Mouse (Mus musculus) hindbrain, embryonic 10.5 days (tissue): ENCODE results near the gene Gm10959. TPM values are rescaled to one million over a fixed set of nuclear protein-coding genes. Genes with fewer than 3 reads are reported as not detected.
"Not testable (repeated sequence)": the region's sequence is repeated elsewhere in the genome, so short reads cannot be mapped to it uniquely, and the experiment has no call there.

ENCODE experiments used
- DNase-seq: peaks from one replicate; pipeline ENCODE4 v3.0.0-alpha.2; 2017; ENCODE audit warnings: low spot score
- H3K27ac ChIP-seq: fragments of 300-500 bp; sonication (generic); 2 replicates; pipeline ENCODE4 v1.5.1; 2016; ENCODE audit warnings: mild to moderate bottlenecking, moderate library complexity
- H3K27me3 ChIP-seq: fragments of 300-500 bp; sonication (generic); 2 replicates; pipeline ENCODE4 v1.6.1; 2016; ENCODE audit warnings: mild to moderate bottlenecking; ENCODE audit not compliant: poor library complexity, insufficient read depth, severe bottlenecking
- H3K36me3 ChIP-seq: fragments of 300-500 bp; sonication (generic); 2 replicates; pipeline ENCODE4 v1.6.1; 2016; ENCODE audit warnings: mild to moderate bottlenecking, moderate library complexity
- H3K4me1 ChIP-seq: fragments of 300-500 bp; sonication (generic); replicated peaks from 2 replicates; pipeline ENCODE4 v1.6.1; 2016; ENCODE audit warnings: mild to moderate bottlenecking
- H3K4me3 ChIP-seq: fragments of 300-500 bp; sonication (generic); 2 replicates; pipeline ENCODE4 v1.5.1; 2016; ENCODE audit warnings: mild to moderate bottlenecking, moderate library complexity
- H3K9me3 ChIP-seq: fragments of 300-500 bp; sonication (generic); 2 replicates; pipeline ENCODE4 v1.6.1; 2016; ENCODE audit warnings: mild to moderate bottlenecking, moderate library complexity
- WGBS: fragments of 180-500 bp; shearing (Covaris S2); methylation state at CpG from one replicate; pipeline ENCODE4 v1.1.7; 2016; 5-methylcytosine and 5-hydroxymethylcytosine counted together
- polyA plus RNA-seq: library from polyadenylated mRNA; unstranded; fragments of >200 nt; fragmentation: Nextera tagmentation; extraction: Ambion mirVana; gene quantifications from 2 replicates; pipeline ENCODE4 v1.2.1, GENCODE M21; 2016

Gm10959 gene
- polyA plus RNA-seq = not detected in 2 replicates

DNA sequence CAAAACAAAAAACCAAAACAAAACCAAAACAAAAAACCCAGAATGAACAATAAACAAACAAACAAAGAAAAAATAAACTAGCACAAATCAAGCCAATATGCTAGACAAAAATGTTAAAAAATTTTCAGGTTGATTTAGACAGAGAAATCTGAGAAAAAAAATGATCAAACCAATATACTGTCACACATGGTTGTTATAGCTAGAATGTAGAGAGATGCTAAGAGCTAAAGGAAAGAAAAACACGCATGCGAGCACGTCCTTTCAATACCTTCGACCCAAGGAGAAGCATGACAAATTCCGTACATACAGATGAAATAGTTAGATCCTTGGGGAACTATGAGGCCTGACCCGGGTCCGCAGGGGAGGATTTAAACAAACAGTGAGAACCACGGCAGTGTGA is at the start of gene Gm10959:
TSS of gene Gm10959 (minus strand) at position 101 of the 400 bp plus-strand sequence.
- Histone ChIP-seq H3K4me3 (no peak within 1 kb of the TSS), H3K27me3 (no peaks in the 10 kb centered on the region), H3K36me3 (no peaks in the 10 kb centered on the region), H3K27ac (no peak within 1 kb of the TSS), H3K4me1 (peaks cover 6% of the 10 kb centered on the region; the same call in 1 of the 2 replicates), H3K9me3 (no peaks in the 10 kb centered on the region)
- WGBS = 75% methylated on average over 8 of the region's 8 CpGs
- DNase-seq = no peak

DNA sequence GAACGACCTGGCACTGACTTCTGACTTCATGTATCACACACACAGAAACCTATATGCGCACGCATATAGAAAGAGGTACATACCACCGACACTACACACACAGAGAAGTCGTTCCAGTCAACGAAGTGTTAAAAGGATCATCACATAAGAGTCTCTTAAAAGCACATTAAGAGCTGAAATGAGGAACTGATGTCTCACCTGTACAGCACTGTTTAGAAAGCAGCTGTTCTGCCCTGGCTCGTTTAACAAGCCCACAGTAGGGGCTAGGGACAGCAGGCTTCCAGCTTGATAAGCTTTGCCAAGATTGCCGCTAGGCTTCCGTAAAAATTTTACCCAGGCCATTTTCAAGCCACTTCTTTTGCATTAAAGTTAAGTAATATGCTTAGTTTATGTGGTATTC is 49.2 kb upstream of the Gm10959 start:
- no peak overlapping the region for H3K4me3 ChIP-seq
- no peaks in the 10 kb centered on the region for H3K9me3 ChIP-seq
- no peak overlapping the region for H3K27ac ChIP-seq
- 94% methylated on average over 9 of the region's 9 CpGs for WGBS
- DNase-seq = no peak
- no peaks in the 10 kb centered on the region for H3K4me1 ChIP-seq
- H3K36me3 ChIP-seq = peaks cover 7% of the 10 kb centered on the region
- no peaks in the 10 kb centered on the region for H3K27me3 ChIP-seq

DNA sequence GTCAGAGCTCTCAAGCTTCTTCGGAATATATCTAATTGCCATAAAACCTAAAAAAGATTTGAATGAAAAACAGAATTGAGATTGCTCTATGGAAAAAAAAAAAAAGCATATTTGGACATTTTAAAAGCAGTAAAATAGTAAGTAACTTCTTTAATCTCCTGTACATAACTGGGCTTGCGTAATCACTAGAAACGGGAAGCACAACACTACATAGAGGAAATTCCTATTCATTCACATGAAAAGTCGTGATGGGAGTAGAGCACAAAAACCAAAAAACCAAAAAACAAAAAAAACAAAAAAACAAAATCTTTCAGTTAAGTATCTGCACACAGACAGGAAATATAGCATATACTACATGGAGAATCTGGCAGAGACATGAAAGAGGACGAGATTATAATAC is 45.1 kb upstream of the Gm10959 start:
- Histone ChIP-seq H3K4me3 (no peak overlapping the region), H3K36me3 (peaks cover 14% of the 10 kb centered on the region), H3K4me1 (no peaks in the 10 kb centered on the region), H3K9me3 (no peaks in the 10 kb centered on the region), H3K27me3 (no peaks in the 10 kb centered on the region), H3K27ac (no peak overlapping the region)
- no peak for DNase-seq
- WGBS = 90% methylated on average over 5 of the region's 5 CpGs

DNA sequence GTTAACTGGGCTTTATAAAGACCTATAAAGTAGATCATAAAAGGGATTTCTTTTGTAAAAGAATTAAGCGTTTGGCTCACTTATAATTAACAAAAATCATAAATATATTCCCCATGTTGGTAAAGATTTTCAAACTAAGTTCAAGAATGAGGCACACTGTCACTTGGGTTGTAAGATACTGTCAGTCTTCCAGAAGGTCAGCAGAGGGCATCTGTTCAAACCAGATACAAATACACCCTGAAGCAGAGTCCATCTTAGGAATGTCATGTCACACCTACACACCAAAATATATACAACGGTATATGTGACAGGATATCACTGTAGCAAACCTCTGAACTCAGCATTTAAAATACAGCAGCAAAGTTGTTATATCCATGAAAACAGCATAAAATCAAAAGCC is 31.0 kb upstream of the Gm10959 start:
- Histone ChIP-seq H3K9me3 (no peaks in the 10 kb centered on the region), H3K27ac (no peak overlapping the region), H3K4me1 (no peaks in the 10 kb centered on the region), H3K27me3 (no peaks in the 10 kb centered on the region), H3K36me3 (peaks cover 20% of the 10 kb centered on the region), H3K4me3 (no peak overlapping the region)
- DNase-seq = no peak
- 92% methylated on average over 2 of the region's 2 CpGs for WGBS

DNA sequence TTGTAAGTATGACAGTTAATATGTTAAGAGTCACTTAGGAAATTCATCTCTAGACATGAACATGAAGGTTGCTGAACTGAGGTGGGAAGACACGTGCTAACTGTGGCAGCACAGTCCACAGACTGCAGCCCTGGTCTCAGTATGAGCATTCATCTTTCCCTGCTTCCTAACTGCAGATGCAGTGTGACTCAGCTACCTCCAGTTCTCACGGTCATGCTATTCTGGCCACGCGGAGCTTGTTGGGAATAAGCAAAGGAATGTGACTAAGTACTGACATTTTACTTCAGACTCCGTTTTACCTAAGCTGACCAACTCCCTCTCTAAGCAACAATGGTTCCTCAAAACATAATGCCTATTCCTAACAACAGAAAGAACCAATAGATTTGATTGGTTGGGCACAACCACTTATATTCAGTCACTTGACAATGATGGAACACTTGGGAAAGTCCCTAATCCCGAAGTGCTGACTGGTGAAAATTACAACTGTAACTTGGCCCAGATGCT is 24.3 kb upstream of the Gm10959 start:
- H3K27me3 ChIP-seq = no peaks in the 10 kb centered on the region
- H3K9me3 ChIP-seq = no peaks in the 10 kb centered on the region
- H3K4me1 ChIP-seq = no peaks in the 10 kb centered on the region
- 87% methylated on average over 6 of the region's 6 CpGs for WGBS
- no peak for DNase-seq
- no peak overlapping the region for H3K27ac ChIP-seq
- H3K36me3 ChIP-seq = no peaks in the 10 kb centered on the region; the same call in 1 of the 2 replicates
- no peak overlapping the region for H3K4me3 ChIP-seq

DNA sequence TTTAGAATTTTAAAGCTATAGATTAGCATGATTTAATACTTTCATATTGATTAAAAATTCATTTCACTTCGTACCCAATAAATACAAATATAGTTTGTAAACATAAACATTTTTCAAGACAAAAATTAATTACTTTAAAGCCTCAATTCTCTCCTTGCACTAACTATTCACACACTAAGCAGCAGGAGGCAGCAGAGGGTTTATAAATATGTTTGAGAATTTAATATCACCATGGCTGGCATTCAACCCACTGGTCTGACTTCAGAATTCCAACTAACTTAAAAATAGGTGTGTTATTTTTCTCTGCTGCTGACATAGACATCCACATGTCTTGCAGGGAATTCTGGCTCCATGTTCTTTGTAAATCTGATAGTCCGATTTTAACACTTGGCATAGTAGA is 20.1 kb upstream of the Gm10959 start:
- Histone ChIP-seq H3K9me3 (no peaks in the 10 kb centered on the region), H3K27me3 (no peaks in the 10 kb centered on the region), H3K27ac (no peak overlapping the region), H3K36me3 (peaks cover 2% of the 10 kb centered on the region), H3K4me1 (no peaks in the 10 kb centered on the region), H3K4me3 (no peak overlapping the region)
- WGBS = 87% methylated on average over 2 of the region's 2 CpGs
- DNase-seq = no peak

DNA sequence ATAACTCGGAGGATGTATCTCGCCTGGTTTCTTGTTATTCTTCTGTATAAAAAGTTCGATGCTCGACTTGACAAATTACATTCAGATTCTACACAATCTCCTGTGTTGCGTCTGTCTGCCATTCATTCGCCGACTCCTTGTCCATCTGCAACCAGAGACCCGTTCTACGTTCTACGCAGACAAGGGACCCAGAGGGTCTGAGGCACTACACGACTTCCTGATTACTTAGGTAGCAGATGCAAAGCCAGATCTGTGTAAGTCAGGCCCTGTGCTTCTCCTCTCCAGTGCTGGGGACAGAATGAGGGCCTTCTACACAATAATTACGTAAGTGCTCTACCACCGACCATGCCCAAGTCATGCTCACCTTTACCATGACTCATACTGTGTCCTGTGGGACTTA is 18.0 kb upstream of the Gm10959 start:
- H3K4me3 ChIP-seq, H3K27ac ChIP-seq, H3K36me3 ChIP-seq, DNase-seq, H3K9me3 ChIP-seq, H3K4me1 ChIP-seq, H3K27me3 ChIP-seq: not testable (repeated sequence)
- 84% methylated on average over 13 of the region's 13 CpGs for WGBS

DNA sequence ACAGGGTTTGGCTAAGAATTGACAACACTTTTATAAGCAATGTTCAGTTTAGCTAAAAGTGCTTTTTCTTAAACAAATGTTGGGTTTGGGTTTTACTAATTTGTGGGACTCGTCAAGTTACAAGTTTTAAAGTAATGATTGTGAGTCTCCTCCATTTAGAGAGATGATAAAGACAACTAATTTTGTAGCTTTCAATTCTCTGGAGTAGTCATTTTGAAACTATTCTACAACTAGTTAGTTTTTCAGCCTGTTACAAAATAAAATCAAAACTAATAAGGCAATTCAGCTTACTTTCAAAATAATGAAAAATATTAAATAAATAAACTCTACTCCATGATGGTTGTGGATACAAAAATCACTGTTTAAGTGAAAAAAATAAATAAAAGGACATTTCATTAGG is 13.3 kb upstream of the Gm10959 start:
- Histone ChIP-seq H3K27me3 (no peaks in the 10 kb centered on the region), H3K4me1 (no peaks in the 10 kb centered on the region), H3K9me3 (no peaks in the 10 kb centered on the region), H3K27ac (no peak overlapping the region), H3K4me3 (no peak overlapping the region), H3K36me3 (peaks cover 18% of the 10 kb centered on the region)
- DNase-seq = no peak
- 89% methylated on average over 1 of the region's 1 CpGs for WGBS

DNA sequence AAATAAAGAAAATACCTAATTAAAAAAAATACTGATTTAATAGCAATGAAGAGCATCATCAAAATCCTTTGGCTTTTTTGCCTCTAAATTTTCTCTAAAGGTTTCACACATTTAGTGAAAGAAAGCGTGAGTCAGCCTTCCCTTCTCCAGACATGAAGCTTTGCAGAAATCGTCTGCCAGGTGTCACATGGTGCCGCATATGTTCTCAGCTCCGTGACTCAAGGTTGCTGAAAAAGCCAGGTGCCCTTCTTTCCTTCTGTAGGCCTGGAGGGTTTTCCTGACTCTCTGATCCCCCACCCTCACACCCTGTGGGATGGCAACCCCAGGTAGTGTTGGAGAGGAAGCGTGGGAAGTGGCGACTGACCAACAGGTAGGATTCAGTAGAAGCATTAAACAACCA is 10.6 kb upstream of the Gm10959 start:
- no peaks in the 10 kb centered on the region for H3K9me3 ChIP-seq
- no peak for DNase-seq
- H3K4me3 ChIP-seq = no peak overlapping the region
- peaks cover 16% of the 10 kb centered on the region for H3K4me1 ChIP-seq
- whole genome bisulfite sequencing = 90% methylated on average over 6 of the region's 6 CpGs
- H3K27me3 ChIP-seq = no peaks in the 10 kb centered on the region
- H3K27ac ChIP-seq = no peak overlapping the region
- H3K36me3 ChIP-seq = peaks cover 31% of the 10 kb centered on the region

DNA sequence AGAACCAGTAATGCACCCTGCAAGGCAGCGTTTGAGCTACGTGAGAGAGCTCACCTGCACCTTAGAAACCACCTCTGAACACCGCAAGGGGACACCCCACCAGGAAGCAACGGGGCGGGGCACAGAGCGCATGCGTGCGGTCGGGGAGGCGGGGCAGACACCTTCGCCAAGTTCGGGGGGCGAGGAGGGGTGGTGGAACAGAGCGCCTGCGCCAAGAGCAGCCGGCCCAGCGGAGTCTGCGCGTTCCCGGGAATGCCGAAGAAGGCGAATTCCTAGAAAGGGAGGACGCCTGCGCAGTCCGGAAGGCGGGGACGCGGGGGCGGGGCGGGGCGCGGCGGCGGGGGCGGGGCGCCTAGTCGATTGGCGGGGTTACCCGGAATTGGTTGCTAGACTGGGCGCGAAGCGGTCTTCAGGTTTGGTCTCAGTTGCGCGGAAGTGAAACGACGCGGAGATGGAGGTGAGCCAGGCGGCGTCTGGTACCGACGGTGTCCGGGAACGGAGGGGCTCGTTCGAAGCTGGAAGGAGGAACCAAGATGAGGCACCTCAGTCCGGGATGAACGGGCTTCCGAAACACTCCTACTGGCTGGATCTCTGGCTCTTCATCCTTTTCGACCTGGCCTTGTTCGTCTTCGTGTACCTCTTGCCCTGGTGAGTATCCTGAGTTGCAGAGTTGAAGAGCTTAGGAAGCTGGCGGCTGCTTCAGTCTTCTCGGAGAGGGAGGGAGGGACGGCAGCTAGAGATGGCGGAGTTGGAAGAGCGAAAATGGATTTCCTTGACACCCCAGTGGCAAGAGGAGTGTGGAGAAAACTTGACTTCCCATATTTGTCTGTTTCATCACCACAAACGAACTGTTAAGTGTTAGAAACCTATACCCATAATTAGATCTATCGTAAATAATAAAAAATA is 5.1 kb upstream of the Gm10959 start, which contains the start of gene 1810037I17Rik:
TSS of gene 1810037I17Rik (plus strand) at position 195 of the 906 bp plus-strand sequence.
- Histone ChIP-seq H3K9me3 (no peaks in the 10 kb centered on the region), H3K27me3 (no peaks in the 10 kb centered on the region), H3K36me3 (peaks cover 15% of the 10 kb centered on the region), H3K4me3 (peak within 1 kb of the TSS; percentile 65), H3K27ac (peak within 1 kb of the TSS; percentile 87), H3K4me1 (peaks cover 22% of the 10 kb centered on the region)
- peak; percentile 98 for DNase-seq
- WGBS = under 1% methylated on average over 67 of the region's 68 CpGs

DNA sequence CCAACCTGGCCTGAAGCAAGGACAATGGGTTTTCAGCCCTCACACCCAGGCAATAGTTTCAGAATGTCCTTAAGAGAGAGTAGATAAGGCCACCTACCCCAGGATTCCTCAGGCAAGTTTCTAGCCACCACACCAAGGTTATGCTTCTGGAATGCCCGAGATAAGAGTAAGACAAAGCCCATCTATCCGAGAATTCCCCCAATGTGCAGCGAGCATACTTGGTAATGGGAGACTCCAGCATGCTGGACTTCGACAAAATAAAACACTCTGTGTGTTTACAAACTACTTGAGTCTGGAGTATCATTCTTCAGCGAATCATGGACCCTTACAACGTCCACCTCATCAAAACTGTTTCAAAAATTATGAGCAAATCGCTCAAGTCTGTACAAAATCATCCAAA is 4.0 kb upstream of the Gm10959 start:
- Histone ChIP-seq H3K9me3 (no peaks in the 10 kb centered on the region), H3K27ac (no peak overlapping the region), H3K4me1 (peaks cover 22% of the 10 kb centered on the region), H3K4me3 (peak overlapping the region; percentile 65), H3K36me3 (peaks cover 15% of the 10 kb centered on the region), H3K27me3 (no peaks in the 10 kb centered on the region)
- DNase-seq = no peak
- 70% methylated on average over 7 of the region's 7 CpGs for WGBS

DNA sequence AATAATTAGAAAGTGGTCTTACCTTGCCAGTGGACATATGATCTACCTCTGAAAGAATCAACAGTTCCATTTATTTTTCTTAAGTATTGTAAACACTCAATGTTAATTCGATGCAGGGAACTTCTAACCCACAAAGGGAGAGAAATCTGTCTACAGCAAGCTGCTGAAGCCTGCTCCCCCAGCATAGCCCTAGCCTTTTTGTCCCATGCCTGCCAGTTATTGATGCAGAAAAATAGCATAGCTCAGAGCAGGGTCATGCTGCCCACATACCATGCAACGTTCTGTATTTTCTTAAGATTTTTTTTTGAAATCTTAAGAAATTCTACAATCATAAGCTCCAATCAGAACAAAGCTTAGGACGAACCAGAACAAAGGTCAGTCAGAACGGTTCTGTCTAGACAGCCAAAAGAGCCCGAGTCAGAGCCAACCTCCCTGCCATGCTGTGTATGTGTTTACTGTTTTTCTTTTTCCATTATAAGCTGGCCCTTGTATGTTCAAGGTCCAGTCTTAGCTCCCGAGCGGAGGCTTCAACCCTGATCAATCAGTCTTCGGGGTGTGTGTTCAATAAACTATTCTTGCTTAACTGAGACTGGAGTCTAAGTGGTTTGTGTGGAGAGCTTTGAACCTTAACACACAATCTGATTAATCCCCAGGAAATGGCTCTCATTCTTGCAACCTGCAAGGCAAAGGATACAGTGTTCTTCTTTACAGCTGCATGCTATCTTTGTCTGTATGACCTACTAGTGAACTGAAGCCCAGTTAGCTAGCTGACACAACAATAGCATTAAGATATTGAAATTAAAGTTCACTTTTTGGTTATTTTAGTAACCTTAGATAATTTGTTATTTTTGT is 2.7 kb upstream of the Gm10959 start:
- peaks cover 22% of the 10 kb centered on the region for H3K4me1 ChIP-seq
- WGBS = 87% methylated on average over 8 of the region's 8 CpGs
- peaks cover 7% of the 10 kb centered on the region for H3K36me3 ChIP-seq
- no peak overlapping the region for H3K27ac ChIP-seq
- no peak for DNase-seq
- no peak overlapping the region for H3K4me3 ChIP-seq
- no peaks in the 10 kb centered on the region for H3K9me3 ChIP-seq
- H3K27me3 ChIP-seq = no peaks in the 10 kb centered on the region
